Mouse (Mus musculus) layer of hippocampus, adult 9-11 months (tissue): ENCODE measurements at regions not wholly inside any gene's neighbourhood (a gene's known extent, or its start where the extent isn't known, plus 50 kb on each side); places are given as distances from the start of the nearest gene placed in this dataset.

ENCODE experiments used
- DNase-seq: peaks from one replicate; pipeline ENCODE4 v3.0.0; 2022

DNA sequence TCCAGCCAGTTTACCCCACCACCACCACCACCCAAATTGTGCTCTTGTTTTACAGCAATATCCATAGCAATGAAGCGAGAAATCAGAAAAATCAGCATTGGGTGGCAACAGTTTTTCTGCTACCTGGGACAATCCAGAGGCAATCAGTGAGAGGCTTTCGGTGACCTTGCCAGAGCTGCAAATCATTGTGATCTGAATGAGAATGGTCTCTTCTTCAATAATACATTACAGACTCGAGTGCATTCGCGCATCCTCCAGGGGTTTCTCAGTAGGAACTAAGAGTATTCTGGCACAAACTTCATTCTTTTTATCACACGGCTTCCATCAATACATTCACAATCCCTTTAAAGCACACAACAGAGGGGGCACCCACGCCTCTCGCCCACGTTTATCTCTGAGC, 91.2 kb downstream of the Srek1 start:
- DNase-seq: peak; percentile 48

DNA sequence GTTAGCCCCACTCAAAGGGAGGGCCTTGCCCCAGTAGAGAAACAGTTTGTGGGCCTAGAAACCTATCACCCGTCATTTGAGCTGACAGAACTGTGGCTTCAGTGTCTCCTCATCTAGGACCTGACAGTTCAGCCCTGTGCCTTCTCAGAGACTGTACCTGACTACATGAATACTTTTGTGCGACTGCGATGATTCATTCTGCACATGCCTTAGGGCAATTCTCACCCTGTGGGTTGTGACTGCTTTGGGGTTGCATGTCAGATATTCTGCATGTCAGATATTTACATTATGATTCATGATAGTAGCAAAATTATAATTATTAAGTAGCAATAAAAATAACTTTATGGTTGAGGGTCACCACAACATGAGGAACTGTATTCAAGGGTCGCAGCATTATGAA, 93.7 kb downstream of the Srek1 start:
- DNase-seq: no peak

DNA sequence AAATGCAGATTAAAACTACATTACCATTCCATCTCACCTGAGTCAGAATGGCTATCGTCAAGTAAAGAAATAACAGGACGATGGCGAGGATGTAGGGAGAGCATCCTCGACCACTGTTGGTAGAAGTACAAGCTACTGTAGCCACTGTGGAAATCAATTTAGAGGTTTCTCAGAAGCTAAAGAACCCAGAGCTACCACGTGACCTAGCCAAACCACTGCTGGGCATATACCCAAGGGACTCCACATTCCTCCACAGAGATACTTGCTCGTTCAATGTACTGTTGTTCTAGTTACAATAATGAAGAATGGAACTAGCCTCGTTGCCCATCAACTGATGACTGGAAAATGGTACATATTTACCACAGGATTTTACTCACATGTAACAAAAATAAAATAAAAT, 94.4 kb downstream of the Srek1 start:
- no peak for DNase-seq

DNA sequence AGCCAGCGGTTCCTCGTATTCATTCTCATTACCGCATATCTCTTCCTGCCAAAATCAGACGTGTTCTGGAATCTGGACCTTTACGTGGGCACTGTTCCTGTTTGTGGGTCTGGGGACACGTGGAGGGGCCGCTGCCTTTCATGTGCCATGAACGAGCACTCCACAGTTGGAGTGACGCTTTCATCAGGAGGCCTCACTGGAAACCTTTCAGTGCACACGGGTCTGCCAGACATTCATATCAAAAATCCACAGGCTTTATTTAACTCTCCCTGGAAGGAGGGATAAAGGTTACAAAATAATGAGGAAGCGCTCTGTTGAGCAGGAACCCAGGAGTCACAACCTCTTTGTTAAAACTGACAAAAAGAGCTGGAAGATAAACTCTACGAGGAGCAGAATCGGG, 97.6 kb downstream of the Srek1 start:
- no peak for DNase-seq

DNA sequence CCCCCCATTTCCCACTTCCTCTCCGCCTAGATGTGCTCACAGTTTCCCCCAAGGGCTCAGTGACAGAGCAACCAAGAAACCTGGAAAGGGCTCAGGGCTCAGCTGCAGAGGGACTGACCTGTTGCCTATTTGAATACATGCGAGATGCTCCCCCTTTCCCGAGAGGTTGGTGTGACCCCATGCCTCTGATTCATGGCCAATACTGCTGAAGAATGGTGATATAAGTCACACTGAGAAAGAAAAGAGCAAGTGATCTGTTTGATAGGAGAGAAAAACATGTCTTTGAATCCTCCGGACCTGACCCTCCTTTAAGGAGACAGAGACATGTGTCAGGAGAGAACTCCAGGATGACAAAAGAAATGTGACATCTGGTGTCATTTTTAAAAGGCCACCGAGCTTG, 98.2 kb downstream of the Srek1 start:
- DNase-seq: no peak

DNA sequence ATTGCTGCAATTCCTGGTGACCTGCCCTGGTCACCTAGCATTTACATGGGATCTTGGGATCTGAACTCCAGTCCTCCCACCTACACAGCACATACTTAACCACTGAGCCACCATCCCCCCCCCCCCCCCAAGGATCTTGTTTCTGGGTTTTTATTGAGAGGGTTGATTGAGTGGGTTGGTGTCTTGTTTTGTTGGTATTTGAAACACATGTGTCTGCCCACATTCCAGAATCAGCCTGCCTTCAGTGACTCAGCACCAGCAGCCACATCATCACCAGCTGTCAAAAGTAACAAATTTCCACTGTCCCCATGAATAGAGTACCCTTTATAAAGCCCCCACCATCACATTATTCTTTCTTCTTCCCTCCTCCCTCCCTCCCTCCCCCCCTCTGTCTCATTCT, 103.8 kb downstream of the Srek1 start:
- peak; percentile 34 for DNase-seq

DNA sequence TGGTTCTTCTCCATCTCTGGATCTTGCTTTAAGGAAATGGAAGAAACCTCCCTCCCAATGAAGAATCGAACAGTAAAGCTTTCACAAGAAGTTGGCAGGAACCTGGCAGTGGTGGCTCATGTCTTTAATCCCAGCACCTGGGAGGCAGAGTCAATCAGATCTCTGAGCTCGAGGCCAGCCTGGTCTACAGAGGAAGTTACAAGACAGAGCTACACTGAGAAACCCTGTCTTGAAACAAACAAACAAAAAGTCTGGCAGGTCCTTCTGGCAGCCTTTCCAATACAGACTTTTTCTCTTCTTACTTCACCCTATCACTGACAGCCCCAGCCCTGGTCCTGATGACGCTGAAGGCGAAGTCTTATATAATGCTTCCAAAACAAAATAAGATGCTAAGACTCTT, 104.6 kb downstream of the Srek1 start:
- DNase-seq: no peak

DNA sequence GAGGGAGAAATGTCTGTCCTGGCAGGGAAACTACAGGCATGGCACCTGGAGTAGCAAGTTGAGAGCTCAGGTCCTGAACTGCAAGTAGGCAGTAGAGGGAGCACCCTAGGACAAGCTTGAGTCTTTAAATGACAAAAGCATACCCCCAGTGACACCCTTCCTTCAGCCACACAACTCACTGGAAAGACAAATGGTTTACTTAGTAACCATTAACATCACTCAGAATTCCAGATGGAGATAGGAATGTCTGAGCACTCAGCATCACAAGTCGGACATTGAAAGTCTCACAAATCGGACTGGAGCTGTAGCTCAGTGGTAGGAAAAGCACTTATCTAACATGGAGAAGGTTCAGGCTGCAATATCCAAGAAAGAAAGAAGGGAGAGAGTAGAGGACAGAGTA, 106.7 kb downstream of the Srek1 start:
- no peak for DNase-seq

DNA sequence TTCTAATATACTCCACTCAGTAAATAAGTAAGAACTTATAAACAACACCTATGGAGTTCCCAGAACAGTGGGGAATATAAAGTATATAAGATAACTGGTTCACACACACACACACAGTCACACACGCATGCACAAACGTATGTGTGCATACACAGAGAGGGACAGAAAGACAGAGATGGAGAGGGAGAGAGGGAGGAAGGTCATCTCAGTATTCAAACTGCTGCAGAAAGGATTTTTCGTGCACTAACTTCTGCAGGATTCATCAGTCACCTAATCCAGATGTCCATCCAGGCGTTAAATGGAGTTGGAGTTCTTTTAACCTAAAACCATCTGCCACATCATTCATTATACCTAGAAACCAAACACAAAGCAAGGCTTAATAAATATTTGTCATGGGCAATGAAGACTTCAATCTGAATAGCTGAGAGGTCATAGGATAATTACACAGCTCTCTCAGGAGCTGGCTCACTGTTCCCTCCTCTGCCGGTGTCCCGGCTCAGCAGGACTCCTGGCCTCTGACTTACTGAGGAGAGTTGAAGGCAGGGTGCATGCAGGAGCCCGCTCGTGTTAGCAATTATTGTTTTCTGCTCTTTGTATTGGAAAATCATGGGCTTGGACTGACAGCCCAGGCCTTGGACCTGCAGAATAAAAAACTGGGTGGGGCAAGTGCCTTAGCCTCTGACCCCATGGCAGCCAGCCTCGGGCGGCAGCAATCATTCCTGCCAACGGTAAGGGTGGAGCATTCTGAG, 114.0 kb downstream of the Srek1 start:
- DNase-seq: no peak

DNA sequence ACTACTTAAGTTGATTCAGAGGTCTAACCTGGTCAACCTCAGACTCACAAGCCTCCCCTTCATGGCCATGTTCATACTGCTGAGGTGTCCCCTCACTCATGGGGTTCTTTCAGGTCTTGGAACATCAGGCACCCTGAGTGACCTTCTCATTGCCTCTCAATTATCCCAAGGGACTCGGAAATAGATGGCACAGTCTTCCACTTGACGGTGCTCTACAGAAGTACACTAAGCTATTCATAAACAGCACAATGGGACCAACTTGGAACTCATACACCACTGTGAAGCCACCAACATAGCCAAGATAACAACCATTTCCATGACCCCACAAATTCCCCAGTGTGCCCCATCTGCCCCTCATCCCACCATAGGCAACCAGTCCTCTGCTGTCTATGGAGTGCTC, 118.4 kb downstream of the Srek1 start:
- no peak for DNase-seq

DNA sequence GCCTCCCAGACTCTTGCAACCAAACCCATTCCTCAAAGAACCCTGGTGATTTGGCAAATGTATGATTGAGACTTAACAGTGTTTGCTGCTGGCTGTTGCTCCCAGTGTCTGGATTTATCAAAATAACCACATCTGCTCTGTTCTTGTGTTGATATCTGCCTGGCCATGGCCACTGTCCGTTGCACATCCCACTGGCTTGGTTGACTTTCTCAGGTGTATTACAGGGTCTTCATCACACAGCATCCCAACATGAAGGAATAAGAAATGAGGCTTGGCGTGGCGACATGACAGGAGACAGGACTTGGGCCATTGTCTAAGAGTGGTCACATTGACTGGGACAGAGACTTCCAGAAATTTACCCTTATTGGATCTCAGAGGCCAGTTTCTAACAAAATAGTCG, 121.2 kb downstream of the Srek1 start:
- no peak for DNase-seq

DNA sequence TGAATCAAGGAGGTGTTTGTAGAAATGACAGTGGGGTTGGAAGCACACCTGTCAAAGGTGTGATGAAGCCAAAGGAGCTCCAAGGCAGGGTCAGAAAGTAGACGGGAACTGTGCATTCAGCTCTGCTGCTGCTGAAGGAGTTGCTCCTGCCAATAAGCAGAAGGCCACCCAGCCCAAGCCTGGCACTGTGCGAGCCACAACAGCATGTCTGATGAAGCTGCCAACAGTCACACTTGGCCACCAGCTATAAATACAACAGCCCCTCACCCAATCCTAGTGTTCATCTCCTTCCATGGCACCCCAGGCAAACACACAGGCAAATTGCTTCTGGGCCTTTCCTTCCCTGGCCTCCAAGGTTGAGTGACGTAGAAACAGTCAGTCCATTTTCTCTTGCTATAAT, 125.0 kb downstream of the Srek1 start:
- no peak for DNase-seq

DNA sequence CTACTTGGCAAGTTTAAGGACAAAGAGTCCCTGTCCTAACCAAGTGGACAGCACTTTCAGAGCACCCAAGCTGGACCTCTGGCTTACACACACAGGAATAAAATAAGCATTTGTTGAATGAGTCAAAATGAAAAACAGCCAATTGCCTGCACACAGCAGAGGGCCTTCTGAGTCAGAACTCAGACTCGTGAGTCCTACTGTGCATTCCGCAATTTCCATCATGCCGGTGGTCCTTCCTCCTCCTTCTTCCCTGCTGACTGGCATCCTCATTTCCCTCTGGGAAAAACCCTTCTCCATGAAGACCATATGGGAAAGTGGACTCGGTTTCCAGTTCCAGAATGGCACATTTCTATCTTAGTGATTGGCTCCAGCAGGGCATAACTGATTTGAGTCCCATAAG, 126.4 kb downstream of the Srek1 start:
- no peak for DNase-seq

DNA sequence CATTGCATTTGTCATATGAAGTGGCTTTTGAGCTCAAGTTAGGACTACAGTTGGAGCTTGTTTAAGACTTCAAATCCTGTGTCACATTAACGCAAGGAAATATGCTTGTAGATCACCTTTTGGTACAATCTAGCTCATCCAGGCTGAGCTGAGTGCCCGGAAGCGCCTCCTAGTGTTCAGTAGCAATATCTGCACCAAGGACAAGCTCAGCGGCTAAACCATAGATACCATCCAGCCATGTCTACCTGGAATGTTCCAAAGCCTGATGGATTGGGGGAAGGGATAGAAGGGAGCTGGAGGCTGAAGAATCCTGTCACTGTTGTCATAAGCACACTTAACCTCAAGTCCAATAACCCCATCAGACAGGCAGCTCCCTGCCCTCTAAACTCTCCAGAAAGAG, 128.4 kb downstream of the Srek1 start:
- DNase-seq: no peak

DNA sequence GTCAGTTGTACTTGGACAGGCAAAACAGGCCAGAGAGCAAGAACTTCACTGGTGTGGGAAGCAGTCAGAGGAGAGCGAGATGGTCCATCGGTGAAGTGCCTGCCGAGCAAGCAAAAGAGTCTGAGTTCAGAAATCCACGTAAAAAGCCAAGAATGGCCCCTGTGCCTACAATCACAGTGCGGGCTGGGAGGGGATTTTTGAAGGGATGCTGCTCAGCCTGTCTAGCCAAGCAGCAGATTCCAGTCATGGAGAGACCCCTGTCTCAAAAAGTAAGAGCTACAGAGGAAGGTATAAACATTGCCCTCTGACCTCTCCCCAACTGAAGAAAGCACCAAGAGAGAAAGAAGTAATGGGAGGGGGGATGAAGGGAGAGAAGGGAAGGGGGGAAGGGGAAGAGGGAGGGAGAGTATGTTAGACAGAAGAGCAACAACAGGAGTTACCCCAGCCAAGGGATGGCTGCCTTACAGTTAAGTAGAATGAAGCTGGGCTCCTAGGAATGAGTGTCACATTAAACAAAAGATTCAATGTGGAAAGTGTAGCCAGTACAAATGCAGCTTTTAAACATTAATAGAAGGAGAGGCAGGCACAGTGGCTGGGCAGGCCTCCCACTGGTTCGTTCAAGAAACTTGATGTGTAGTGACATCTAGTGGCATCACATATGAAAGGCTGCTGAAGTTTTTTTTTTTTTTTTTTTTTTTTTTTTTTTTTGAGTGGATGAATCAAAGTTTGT, 130.2 kb downstream of the Srek1 start:
- DNase-seq: peak; percentile 47

DNA sequence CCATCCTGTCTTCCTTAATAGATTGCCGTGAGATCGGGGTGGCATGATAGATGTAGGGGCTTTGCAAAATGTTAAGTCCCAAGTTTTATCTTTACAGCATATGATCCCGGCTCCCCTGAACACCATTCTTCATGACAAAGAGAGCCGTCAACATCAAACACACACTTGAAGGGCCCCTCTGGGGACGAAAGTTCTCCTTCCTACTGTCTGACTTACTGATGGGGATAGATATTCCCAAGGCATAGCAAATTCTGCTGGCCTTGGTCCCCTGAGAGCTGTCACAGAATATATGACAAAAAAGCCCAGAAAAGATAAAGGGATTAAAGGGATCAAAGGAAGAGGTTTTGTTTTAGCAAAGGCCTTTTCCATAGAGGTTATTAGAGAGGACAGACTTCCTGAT, 130.9 kb downstream of the Srek1 start:
- DNase-seq: no peak

DNA sequence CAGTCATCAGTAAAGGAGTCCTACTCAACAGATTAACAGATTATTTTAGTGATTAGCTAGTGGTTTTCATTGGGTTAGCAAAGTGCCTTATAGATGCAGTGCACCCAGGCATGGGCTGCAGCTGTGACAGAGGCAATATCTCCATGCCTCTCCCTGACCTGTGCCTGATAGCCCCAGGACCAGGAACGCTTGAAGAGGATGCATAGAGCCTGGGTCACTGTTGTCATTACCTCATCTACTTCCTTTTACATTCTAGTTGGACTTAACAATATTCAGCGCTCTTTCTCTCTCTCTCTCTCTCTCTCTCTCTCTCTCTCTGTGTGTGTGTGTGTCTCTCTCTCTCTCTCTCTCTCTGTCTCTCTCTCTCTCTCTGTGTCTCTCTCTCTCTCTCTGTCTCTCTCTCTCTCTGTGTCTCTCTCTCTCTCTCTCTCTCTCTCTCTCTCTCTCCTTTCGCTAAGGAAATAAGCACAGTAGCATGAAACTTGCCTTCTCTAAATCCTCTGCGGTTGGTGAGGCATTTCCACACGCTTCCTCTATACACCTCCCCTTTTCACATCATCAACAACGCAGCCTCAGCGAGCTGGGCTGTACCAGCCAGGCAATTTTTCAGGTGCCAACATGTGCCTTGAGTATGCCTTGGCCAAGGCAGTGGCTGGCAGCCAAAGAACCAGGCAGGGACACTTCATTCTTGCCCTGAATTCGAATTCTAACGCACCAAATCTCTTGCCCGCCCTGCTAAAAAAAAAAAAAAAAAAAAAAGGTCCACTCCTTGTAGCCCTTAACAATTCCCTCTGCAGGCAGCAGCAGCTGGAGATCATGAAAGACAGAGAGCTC, 131.6 kb downstream of the Srek1 start:
- no peak for DNase-seq

DNA sequence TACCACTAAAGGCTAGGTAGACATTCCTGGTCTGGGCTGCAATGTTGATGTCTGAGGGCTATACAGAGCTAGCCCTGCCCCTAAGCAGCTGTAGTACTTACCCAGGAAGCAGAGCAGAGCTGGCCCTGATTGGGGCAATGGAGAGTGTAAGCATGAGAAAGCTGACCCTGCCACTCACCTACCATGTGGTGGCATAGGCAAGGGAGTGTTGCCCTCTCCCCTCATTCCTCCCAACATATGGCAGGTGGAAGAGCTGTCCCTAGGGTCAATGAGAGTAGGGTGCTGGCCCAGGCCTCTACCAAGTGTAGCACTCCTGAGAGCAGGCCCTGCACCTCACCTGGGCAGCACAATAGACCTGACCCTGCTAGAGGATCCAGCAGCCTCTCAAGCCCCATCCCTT, 136.4 kb downstream of the Srek1 start:
- DNase-seq: no peak

DNA sequence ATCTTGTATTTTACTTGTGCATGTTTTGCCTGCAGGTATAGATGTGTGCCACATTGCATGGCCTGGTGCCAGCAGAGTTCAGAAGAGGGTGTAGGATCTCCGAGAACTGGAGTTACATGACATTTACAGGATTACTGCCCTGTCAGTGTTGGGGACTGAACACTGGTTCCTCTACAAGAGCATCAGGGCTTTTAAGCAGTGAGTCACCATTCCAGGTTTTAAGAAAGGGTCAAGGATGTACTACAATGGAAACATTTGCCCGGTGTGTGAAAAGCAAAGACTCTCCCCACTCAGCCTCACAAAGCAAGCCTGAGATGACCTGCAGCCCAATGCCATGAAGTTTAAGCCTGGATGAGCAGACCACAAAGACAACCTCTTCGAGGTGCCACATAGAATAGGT, 137.0 kb downstream of the Srek1 start:
- DNase-seq: no peak

DNA sequence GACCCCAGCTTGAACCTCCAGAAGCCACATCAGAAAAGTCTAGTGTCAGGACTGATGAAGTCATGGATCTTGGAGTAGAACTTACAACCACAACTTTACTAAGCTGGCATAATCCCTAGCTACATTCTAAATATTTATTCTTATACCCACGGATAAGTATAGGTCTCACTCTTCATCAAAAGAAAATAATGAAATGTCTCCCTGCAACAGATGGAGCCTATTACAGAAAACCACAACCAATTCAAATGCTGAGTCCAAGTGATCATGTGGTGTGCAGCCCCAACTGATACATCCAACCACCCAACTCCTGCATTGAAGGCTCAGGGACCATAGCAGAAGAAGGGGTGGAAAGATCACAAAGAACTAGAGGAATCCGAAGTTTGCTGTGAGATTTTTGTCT, 137.8 kb downstream of the Srek1 start:
- no peak for DNase-seq

DNA sequence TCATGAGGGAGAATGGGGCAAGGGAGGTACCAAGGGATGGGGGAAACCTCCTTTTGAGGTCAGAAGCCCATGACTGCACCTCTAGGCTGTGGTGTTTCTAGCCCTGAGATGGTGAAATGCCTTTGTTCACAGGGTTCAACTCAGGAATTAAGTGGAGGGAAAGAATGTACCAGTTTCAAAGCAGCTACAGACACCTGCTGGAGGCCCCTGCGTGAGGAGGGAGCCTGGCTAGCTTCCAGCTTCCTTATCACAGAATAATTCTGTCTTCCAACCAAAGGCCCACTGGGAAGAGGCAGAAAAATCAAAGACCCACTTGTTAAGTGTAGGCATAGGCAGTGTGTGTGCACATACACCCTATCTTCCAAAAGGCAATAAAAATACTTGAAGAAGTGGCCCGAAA, 150.6 kb downstream of the Srek1 start:
- no peak for DNase-seq

DNA sequence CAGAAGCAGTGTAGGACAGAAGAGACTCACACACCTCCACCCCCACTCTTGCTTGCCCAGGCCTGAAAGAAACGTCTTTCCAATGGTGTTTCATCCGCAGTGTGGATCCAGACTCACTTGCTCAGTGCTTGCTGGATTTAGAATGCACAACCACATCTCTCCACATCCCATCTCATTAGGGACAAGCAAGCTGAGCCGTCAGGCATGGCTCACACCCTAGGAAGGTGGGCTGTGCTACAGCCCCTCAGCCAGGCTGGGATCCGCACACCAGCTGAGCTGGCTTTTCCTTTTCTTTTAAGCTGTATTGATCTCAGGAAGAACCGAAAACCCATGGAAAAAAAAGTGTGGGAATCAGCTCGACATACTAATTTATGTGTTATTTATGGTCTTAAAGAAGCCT, 151.1 kb downstream of the Srek1 start:
- no peak for DNase-seq

DNA sequence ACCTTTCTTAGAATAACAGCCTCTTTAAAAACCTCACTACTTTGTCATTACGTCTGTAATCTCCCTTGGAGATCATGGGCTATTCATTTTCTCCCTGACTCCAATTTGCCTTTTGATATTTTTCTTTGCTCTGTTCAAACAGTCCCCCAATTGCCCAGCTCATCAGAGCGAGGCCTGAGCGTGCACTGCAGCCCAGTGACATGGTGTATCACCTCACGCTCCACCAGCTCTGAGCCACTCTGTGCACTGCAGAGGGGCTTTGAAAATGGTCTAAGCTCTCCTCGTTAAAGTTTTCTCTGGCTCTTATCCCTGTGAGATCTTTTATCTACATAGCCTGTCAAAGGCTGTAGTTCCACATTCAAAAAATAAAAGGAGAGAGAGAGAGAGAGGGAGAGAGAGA, 152.1 kb downstream of the Srek1 start:
- DNase-seq: no peak

DNA sequence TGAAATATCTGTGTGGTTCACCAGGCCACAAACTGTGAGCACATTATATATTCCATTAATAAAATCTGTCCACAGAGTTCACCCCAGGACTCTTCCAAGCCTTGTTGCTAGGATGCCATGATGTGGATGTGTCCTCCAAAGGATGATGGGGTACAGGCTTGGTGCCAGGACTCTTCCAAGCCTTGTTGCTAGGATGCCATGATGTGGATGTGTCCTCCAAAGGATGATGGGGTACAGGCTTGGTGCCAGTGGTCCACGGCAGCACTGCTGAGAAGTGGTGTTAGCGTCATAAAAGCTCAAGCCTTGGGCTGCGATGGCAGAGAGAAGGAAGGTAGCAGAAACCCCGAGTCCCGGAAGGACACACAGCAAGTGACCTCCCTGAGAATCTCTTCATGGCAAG, 153.4 kb downstream of the Srek1 start:
- DNase-seq: peak; percentile 10
